Mouse (Mus musculus) limb, embryonic 11.5 days (tissue): ENCODE results near the gene Cdsn. TPM values are rescaled to one million over a fixed set of nuclear protein-coding genes. Genes with fewer than 3 reads are reported as not detected.

Experiments used
- ATAC-seq: fragments of 200-750 bp; cut with Nextera tagmentation; 2 replicates; pipeline ENCODE4 v1.8.0; 2017; ENCODE audit warnings: low read depth; ENCODE audit not compliant: insufficient number of reproducible peaks, low FRiP score, low TSS enrichment
- DNase-seq: peaks from one replicate; pipeline ENCODE4 v3.0.0-alpha.2; 2015; ENCODE audit warnings: low spot score
- H3K27ac ChIP-seq: fragments of 300-500 bp; sonication (generic); replicated peaks from 2 replicates; pipeline ENCODE4 v1.5.1; 2014; ENCODE audit warnings: low read depth, mild to moderate bottlenecking, low read length
- H3K27me3 ChIP-seq: fragments of 300-500 bp; sonication (generic); 2 replicates; pipeline ENCODE4 v1.6.1; 2014; ENCODE audit warnings: mild to moderate bottlenecking, low read length, mixed read lengths; ENCODE audit not compliant: control insufficient read depth, insufficient read depth
- H3K36me3 ChIP-seq: fragments of 300-500 bp; sonication (generic); 2 replicates; pipeline ENCODE4 v1.6.1; 2014; ENCODE audit warnings: mild to moderate bottlenecking, low read length, moderate library complexity, mixed read lengths; ENCODE audit not compliant: control insufficient read depth, insufficient read depth
- H3K4me1 ChIP-seq: fragments of 300-500 bp; sonication (generic); 2 replicates; pipeline ENCODE4 v1.6.1; 2014; ENCODE audit warnings: low read length, mixed read lengths; ENCODE audit not compliant: control insufficient read depth, insufficient read depth
- H3K4me2 ChIP-seq: fragments of 300-500 bp; sonication (generic); 2 replicates; pipeline ENCODE4 v1.6.1; 2014; ENCODE audit warnings: low read depth, mild to moderate bottlenecking, moderate library complexity; ENCODE audit not compliant: severe bottlenecking
- H3K4me3 ChIP-seq: fragments of 300-500 bp; sonication (generic); 2 replicates; pipeline ENCODE4 v1.5.1; 2014; ENCODE audit warnings: low read depth, low read length
- H3K9ac ChIP-seq: fragments of 300-500 bp; sonication (generic); 2 replicates; pipeline ENCODE4 v1.6.1; 2014; ENCODE audit warnings: mild to moderate bottlenecking, low read length
- H3K9me3 ChIP-seq: fragments of 300-500 bp; sonication (generic); 2 replicates; pipeline ENCODE4 v1.6.1; 2016; ENCODE audit warnings: low read length; ENCODE audit not compliant: control insufficient read depth
- WGBS: fragments of 180-500 bp; shearing (Covaris S2); extraction: QIAGEN DNeasy Blood & Tissue Kit; methylation state at CpG from one replicate; pipeline ENCODE4 v1.1.7; 2014; 5-methylcytosine and 5-hydroxymethylcytosine counted together
- polyA plus RNA-seq: library from polyadenylated mRNA; unstranded; fragments of >200 nt; fragmentation: Nextera tagmentation; extraction: Ambion mirVana; gene quantifications from 2 replicates; pipeline ENCODE4 v1.2.1, GENCODE M21; 2014

The Cdsn gene
- polyA plus RNA-seq: not detected in 2 replicates

DNA sequence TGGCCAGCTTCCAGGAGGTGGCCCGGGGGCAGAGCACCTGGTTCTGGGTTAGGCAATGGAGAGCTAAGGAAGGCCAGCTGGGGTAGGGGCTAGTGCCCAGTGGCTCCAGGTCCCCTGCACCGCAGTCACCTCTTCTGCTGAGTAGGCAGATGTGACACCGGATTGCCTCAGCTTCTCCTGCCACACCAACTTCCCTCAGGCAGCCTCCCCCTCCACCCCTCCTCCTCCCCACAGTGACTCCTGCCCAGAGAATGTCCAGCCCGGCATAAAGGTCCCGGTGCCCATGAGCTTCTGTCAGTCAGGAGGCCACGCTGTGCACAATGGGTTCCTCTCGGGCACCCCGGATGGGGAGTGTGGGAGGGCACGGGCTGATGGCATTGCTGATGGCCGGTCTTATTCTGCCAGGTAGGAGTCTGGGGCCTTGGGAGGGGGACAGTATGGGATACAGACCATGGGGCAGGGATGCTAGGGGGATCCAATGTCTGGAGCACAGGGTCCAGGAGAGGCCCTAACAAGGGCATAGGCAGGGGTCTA lies at the start of gene Cdsn:
TSS of gene Cdsn (plus strand) at position 248 of the 534 bp plus-strand sequence.
- 85% methylated on average over 10 of the region's 10 CpGs for WGBS
- Histone ChIP-seq H3K27ac (no peak within 1 kb of the TSS), H3K9me3 (no peaks in the 10 kb centered on the region), H3K4me1 (no peaks in the 10 kb centered on the region), H3K9ac (no peak within 1 kb of the TSS), H3K4me3 (no peak within 1 kb of the TSS), H3K36me3 (no peaks in the 10 kb centered on the region), H3K4me2 (no peak within 1 kb of the TSS), H3K27me3 (no peaks in the 10 kb centered on the region)
- no peak for ATAC-seq
- DNase-seq: no peak

DNA sequence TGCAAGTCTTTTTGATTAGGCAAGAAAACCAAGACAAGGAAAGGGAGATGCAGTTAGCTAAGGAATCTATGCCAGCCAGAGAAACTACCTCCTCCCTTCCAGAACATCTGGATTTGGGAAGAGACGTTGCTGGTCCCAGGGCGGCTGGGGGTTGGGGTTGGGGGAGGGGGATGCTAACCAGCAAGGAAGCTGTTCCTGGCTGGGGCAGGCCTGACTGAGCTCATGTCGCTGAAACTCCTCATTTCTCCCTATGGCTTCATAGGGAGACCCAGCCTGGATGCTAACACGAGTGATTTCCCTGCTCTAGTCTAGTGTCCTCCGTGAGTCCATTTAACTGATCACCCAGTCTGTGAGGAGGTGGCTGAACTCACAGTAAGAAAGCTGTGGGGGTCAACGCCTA lies 49.7 kb upstream of the Cdsn start:
- DNase-seq (peak; percentile 56), ATAC-seq (peak; percentile 68; the same call in 1 of the 2 replicates)
- Histone ChIP-seq H3K9ac (no peak overlapping the region), H3K4me1 (peaks cover 9% of the 10 kb centered on the region; the same call in 1 of the 2 replicates), H3K9me3 (no peaks in the 10 kb centered on the region), H3K36me3 (no peaks in the 10 kb centered on the region), H3K4me2 (peak overlapping the region; percentile 3; the same call in 1 of the 2 replicates), H3K27ac (peak overlapping the region; percentile 42; the same call in 1 of the 2 replicates), H3K4me3 (no peak overlapping the region), H3K27me3 (peaks cover 23% of the 10 kb centered on the region)
- WGBS: 6% methylated on average over 5 of the region's 6 CpGs

GRCm38 (mm10) chr17:35502762-35503161 lies 49.2 kb upstream of the Cdsn start:
- 59% methylated on average over 5 of the region's 5 CpGs for WGBS
- Histone ChIP-seq H3K4me3 (no peak overlapping the region), H3K36me3 (no peaks in the 10 kb centered on the region), H3K9ac (no peak overlapping the region), H3K9me3 (no peaks in the 10 kb centered on the region), H3K4me1 (peaks cover 9% of the 10 kb centered on the region; the same call in 1 of the 2 replicates), H3K4me2 (no peak overlapping the region), H3K27me3 (peaks cover 28% of the 10 kb centered on the region), H3K27ac (no peak overlapping the region)
- ATAC-seq: no peak
- DNase-seq: no peak

- H3K9ac ChIP-seq: no peak overlapping the region
- DNase-seq (no peak), ATAC-seq (no peak)
- no peaks in the 10 kb centered on the region for H3K9me3 ChIP-seq
- H3K4me3 ChIP-seq: no peak overlapping the region
- peaks cover 9% of the 10 kb centered on the region; the same call in 1 of the 2 replicates for H3K4me1 ChIP-seq
- no peak overlapping the region for H3K4me2 ChIP-seq
- no peaks in the 10 kb centered on the region for H3K36me3 ChIP-seq
- WGBS: 34% methylated on average over 5 of the region's 5 CpGs
- H3K27me3 ChIP-seq: peaks cover 29% of the 10 kb centered on the region
- H3K27ac ChIP-seq: no peak overlapping the region
These were observed 48.1 kb upstream of the Cdsn start for GRCm38 (mm10) chr17:35503849-35504248.

- ATAC-seq: no peak
- peaks cover 29% of the 10 kb centered on the region for H3K27me3 ChIP-seq
These were observed 47.1 kb upstream of the Cdsn start for GRCm38 (mm10) chr17:35504628-35505481.

GRCm38 (mm10) chr17:35505776-35506175 lies 46.2 kb upstream of the Cdsn start, which contains the start of gene Pou5f1:
TSS of gene Pou5f1 (plus strand) at chr17:35506018.
- WGBS: 47% methylated on average over 13 of the region's 13 CpGs
- ATAC-seq (no peak), DNase-seq (no peak)
- no peak within 1 kb of the TSS for H3K9ac ChIP-seq
- peaks cover 9% of the 10 kb centered on the region; the same call in 1 of the 2 replicates for H3K4me1 ChIP-seq
- H3K27me3 ChIP-seq: peaks cover 29% of the 10 kb centered on the region
- no peaks in the 10 kb centered on the region for H3K9me3 ChIP-seq
- no peak within 1 kb of the TSS for H3K27ac ChIP-seq
- H3K36me3 ChIP-seq: no peaks in the 10 kb centered on the region
- H3K4me3 ChIP-seq: no peak within 1 kb of the TSS
- H3K4me2 ChIP-seq: no peak within 1 kb of the TSS

More at GRCm38 (mm10) chr17:35504628-35505481, 47.1 kb upstream of the Cdsn start:
- 26% methylated on average over 8 of the region's 8 CpGs for WGBS
- Histone ChIP-seq H3K9ac (no peak overlapping the region), H3K27ac (no peak overlapping the region), H3K4me2 (no peak overlapping the region), H3K36me3 (no peaks in the 10 kb centered on the region), H3K9me3 (no peaks in the 10 kb centered on the region), H3K4me3 (no peak overlapping the region), H3K4me1 (peaks cover 9% of the 10 kb centered on the region; the same call in 1 of the 2 replicates)
- no peak for DNase-seq

GRCm38 (mm10) chr17:35506881-35507280 lies 45.0 kb upstream of the Cdsn start:
- Histone ChIP-seq H3K4me3 (no peak overlapping the region), H3K36me3 (no peaks in the 10 kb centered on the region), H3K9ac (no peak overlapping the region), H3K27me3 (peaks cover 29% of the 10 kb centered on the region), H3K4me2 (no peak overlapping the region), H3K27ac (no peak overlapping the region), H3K4me1 (peaks cover 7% of the 10 kb centered on the region; the same call in 1 of the 2 replicates), H3K9me3 (no peaks in the 10 kb centered on the region)
- ATAC-seq (no peak), DNase-seq (no peak)
- 7% methylated on average over 10 of the region's 10 CpGs for WGBS

DNA sequence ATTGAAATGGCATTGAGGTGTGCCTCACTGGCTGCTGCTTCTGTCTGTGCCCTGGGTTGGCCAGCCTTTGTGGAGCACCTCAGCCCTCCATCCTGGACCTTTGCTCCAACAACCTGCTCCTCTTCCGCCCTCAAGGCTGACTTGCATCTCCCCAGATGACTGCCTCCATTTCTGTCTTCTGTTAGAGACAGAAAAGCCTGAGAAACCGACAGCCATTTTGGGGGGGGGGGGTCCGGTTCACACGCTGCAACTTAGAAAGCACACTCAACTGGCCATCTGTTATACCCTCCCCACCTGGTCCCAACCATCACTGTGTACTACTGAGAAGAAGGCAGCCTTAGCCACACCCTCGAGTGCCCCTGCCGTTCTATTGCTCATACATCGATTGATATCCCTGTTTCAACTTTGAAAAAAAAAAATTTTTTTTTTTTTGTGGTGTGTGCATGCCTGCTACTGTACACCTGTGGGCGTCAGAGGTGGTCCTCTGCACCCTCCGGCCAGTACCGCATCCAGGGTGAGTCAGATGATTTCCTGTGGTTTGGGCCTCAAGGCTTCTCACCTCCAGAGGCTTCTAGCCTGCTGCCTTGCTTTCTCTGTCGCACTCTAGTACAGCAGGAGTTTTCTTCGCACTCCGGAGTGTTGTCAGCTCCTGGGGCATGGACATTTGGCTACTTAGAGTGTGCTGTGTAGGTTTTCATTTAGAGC lies 44.2 kb upstream of the Cdsn start:
- Histone ChIP-seq H3K36me3 (no peaks in the 10 kb centered on the region), H3K4me1 (no peaks in the 10 kb centered on the region; the same call in 1 of the 2 replicates), H3K4me2 (no peak overlapping the region), H3K27me3 (peaks cover 29% of the 10 kb centered on the region), H3K27ac (no peak overlapping the region), H3K9ac (no peak overlapping the region), H3K9me3 (no peaks in the 10 kb centered on the region), H3K4me3 (no peak overlapping the region)
- ATAC-seq: no peak
- no peak for DNase-seq
- WGBS: 20% methylated on average over 13 of the region's 13 CpGs
